Mouse (Mus musculus) forelimb bud, embryonic 11.5 days (tissue): ENCODE measurements around the gene Dpp9.

ENCODE experiments used
- DNase-seq: peaks from one replicate; pipeline ENCODE4 v3.0.0-alpha.2; 2012; ENCODE audit warnings: low read depth, low spot score

The Dpp9 gene

DNA sequence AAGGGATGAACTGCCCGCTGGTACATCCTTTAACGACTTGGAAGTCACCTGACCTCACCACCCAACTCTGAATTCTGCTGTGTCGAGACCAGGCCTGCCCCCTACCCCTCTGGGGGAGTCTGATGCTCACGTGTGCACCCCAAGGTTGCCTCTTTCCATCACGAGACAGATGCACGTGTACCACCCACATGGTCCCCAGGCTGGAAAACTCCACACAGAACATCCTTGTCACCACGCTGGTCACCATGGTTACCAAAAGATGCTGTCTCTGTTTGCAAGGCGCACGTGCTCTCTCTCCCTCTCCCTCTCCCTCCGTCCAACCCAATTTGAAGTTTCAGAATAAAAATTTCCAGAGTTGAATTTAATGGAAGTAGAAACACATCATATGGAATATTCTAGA, 11.2 kb upstream of the Dpp9 start:
- DNase-seq: no peak

- DNase-seq: no peak
These were observed 7.9 kb upstream of the Dpp9 start for GRCm38 (mm10) chr17:56226566-56226965.

DNA sequence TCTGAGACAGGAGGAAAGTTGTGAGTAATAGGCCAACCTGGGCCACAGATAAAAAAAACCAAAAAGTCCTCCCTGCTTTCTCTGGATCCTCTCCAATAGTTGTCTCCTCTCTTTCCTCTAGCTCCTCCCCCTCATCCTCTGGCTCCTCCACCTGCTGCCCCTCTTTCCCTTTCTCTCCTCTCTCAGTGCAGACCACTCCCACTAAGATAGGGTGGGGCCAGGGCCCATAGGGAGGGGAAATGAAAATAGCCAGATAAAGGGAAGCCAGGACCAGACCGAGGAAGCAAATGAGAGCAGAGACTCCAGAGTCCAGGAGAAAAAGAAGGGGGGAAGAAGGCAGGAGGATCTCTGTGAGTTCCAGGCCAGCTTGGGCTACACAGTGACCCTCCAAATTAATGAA, 6.2 kb upstream of the Dpp9 start:
- DNase-seq: no peak

DNA sequence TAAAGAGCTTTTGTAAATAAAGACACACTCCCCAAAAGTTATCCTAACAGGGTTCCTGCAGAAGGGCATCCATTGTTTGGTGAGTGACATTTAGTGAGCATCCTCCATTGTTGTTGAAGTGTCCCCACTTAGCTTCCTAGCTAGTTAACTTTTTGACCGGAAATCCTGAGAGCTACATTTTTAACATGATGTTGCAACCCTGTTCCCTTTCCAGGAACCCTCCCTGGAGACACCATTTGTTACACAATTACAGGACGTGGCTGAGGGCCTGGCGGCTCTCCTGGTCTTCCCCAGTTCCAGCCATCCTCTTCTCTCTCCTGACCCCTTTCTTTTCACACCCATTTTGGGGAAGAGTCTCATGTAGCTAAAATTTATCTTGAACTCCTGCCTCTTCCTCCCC, 1.1 kb upstream of the Dpp9 start:
- DNase-seq: no peak

GRCm38 (mm10) chr17:56219251-56219650, 546 bp upstream of the Dpp9 start:
- DNase-seq: no peak

- DNase-seq: no peak
These were observed 1.0 kb downstream of the Dpp9 start for GRCm38 (mm10) chr17:56217670-56218069.

GRCm38 (mm10) chr17:56214229-56214628, 4.5 kb downstream of the Dpp9 start:
- DNase-seq: no peak

DNA sequence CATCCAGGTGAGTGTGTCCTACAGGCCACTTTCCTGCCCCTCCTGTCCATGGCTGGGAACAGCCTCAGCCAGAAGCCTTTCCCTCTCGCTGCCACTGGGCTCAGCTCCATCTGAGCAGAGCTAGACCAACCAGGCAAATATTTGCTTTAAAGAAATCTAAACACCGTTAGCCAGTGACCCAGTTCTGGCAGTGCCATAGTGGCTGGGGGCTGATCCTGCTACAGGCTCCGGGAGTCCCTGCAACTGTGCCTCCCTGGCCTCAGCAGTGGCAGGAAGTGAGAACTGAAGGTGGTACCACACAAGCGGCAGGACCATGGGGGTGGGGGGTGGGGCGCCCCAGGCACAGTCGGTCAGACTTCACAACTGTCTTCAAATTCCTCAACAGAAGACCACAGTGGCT, 6.0 kb downstream of the Dpp9 start:
- no peak for DNase-seq

GRCm38 (mm10) chr17:56211090-56211489, 7.6 kb downstream of the Dpp9 start:
- no peak for DNase-seq

GRCm38 (mm10) chr17:56208821-56209220, 9.9 kb downstream of the Dpp9 start:
- DNase-seq: no peak

DNA sequence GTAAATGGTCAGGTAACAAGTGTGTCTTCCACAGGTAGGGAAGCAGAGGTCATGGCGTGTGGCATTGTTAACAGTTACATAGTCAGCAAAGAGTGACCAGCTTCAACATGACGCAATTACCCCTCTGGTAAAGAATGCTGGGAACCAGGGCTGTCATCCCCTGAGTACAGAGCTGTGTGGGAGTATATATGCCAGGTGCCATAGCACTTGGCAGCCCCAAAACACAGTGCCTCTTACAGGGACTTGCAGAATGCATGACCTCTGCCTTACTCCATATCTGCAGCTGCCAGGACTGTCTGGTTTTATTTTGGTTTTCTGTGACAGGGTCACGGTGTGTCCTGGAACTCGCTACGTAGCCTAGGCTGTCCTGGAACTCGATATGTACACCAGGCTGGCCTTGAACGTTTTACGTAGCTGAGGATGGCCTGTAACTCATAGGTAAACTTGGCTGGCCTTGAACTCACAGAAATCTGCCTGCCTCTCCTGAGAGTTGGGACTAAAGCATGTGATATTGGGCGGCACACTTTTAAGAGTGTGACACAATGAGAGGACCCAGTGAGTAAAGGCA, 10.7 kb downstream of the Dpp9 start:
- DNase-seq: no peak

GRCm38 (mm10) chr17:56206986-56207674, 11.6 kb downstream of the Dpp9 start:
- no peak for DNase-seq

GRCm38 (mm10) chr17:56206276-56206884, 12.3 kb downstream of the Dpp9 start:
- DNase-seq: no peak

GRCm38 (mm10) chr17:56203729-56204128, 15.0 kb downstream of the Dpp9 start:
- DNase-seq: no peak

DNA sequence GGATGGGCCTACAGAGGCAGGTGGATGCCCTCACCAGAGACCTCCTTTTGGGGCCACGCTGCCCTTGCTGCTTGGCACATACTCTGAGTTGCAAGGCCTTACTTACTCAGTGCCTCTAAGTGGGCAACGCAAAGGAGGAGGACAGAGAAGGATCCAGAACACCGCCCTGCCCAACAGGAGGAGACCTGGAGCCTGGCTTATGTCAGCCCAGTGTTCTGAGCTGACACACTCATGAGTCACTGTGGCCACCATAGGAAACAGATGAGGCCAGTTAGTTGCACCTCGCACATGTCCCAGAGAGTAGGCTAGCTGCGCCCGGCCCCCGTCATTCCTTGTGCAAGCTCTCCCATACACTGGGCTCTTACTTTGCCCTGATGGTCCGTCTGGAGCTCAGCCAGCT, 16.2 kb downstream of the Dpp9 start:
- DNase-seq: no peak

DNA sequence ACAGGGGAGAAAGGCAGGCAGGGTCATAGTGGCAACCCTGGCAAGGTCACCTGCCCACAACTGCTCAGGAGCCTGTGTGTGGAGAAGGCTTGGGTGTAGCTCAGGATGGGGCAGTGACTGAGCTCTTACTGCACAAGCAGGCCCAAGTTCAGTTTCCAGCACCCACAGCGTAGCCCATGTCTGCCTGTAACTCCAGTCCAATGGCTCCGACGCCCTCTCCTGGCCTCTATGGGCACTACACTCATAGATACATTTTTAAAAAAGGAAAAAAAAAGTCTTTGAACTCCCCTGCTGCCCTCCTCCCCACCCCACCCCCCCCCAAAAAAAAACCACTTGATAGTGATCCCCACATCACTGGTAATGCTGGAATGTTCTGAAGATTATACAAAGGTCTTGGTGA, 17.1 kb downstream of the Dpp9 start:
- no peak for DNase-seq

GRCm38 (mm10) chr17:56200586-56200985, 18.1 kb downstream of the Dpp9 start:
- DNase-seq: no peak

DNA sequence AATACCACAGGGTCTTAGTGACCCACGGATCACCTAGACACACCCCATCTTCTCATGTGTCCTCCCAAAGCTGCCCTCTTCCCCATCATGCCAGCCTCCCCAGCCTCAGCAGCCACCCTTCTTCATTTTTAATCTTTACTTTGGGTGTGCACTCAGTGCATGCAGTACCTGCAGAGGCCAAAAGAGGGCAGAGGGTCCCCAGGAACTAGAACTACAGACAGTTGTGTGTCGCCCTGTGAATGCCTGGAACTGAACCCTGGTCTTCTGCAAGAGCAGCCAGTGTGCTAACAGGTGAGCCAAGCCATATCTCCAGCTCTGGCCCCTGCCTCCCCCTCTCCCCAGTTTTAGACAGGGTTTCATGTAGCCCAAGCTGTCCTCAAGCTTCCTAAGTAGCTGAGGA, 21.8 kb downstream of the Dpp9 start:
- DNase-seq: no peak

DNA sequence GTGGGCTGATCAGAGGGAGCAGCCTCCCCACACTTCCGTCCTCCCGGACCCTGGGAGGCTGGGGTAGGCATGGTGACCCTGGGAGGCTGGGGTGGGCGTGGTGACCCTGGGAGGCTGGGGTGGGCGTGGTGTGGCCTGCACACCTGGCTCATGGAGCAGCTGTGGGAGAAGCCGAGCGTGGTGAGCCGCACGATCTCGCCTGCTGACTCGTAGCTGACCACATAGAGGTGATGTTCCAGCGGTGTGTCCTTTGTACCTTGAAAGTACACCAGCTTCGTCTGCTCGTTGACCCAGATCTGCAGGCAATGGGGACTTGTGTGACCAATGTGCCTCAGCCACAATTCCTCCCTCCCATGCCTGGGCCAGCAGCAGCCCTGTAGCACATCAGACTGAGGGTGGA, 23.9 kb downstream of the Dpp9 start:
- DNase-seq: no peak

DNA sequence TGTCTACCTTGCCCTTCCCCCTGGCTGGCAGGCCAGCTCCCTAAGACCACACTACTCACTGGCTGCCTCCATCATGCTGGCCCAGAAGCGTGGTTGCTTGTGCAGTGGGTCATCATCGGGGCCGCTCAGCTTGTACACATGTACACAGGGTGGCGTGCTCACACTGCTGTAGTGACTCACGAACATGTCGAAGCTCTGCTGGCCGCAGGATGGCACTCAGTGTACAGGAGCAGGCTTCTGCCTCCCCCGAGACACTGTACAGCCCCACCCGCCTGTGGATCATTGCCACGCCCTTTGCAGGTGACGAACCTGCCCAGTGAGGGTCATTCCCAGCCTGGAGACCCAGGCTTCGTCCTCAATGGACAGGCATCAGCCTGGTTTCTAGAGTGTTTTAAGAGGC, 24.3 kb downstream of the Dpp9 start:
- DNase-seq: no peak

- DNase-seq: no peak
These were observed 27.4 kb downstream of the Dpp9 start for GRCm38 (mm10) chr17:56191266-56191665.

DNA sequence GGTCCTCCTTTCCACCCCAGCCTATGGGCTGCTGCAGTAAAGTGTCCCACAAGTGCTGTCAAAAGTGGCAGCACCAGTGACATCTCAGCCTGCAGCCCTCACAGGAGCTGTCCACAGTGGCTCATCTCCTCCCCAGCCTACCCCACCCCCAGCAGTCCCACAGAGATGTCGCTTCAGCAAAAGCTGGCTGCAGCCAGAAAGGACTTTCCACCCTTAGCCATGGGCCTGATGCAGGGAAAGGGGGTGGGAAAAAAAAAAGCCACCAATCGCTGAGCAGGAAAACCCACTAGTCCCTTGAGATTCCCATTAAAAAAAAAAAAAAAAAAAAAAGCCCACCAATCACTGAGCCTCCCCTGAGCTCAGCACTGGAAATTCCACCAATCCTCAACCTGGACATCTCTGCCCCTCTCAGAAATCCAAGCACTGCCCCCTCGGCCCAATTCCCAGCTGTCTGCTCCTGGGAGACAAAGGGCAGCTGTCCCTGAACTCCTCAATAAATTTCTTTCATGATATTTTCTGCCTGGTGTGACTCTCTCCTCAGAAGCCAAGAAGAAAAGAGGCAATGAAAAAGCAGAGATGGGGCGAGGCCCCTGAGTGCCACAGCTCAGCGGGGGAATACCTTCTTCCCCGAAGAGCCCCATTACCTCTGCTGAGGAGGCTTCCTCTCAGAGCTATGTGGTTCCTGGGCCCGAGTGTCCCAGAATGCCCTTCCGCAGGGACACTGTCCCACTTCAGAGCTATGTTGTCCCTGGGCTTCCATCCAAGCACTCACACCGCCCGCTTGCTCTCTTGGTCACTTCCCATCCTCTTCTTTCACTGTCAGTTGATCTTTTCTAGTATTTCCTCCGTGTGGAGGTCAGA, 33.2 kb downstream of the Dpp9 start:
- DNase-seq: peak; percentile 41
